Mouse (Mus musculus) megakaryocyte, embryonic 14.5 days (primary cell): ENCODE measurements around the gene Foxg1.

ENCODE experiments used
- FLI1 ChIP-seq: IDR thresholded peaks from 2 replicates; pipeline ENCODE4 v1.6.1; 2012; ENCODE audit warnings: low read length, inconsistent platforms, mixed read lengths
- GATA1 ChIP-seq: IDR thresholded peaks from 3 replicates; pipeline ENCODE4 v1.6.1; 2012; ENCODE audit warnings: mixed read lengths, low read length, inconsistent platforms, borderline replicate concordance

DNA sequence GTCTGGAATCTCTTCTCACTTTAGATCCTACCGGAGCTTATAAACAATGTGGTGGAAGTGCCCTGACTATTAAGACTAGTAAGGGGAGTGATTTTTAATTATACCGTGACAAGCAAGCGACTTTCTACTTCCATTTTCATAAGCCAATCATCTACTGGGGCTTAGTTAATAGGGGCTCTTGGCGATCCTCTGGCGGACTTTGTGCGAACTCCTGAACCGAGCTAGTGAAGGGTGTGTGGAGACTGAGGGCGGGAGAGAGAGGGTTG lies 18.3 kb downstream of the Foxg1 start:
- no peak for TF ChIP-seq FLI1
- no peak for TF ChIP-seq GATA1
